Comparison of ENCODE assay signal across 15 mouse cellular contexts in the genomic region with DNA sequence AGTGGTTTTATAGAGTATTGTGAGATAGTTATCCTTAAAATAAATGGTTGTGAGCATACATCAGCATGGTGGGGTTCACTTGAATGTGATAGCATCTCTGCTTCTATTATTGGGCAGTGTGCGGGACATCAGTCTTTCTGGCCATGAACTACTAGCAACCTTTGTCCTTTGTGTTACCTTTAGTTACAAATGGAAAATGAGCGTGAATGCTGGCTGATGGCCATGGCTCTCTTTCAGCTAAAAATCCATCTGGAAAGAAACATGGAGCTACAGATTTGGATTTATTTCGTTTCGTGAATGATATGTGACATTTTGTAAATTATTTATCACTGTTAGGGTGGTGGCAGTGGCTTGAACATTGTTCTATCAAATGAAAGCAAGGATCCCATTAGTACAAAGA.
DNase-seq lines count a peak whose midpoint lies in the region; ATAC-seq and TF ChIP-seq lines count a peak whose summit lies in the region.
"Had no signal": no experiment of that assay in that cellular context is flagged by ENCODE, and none has a peak within 500 bp of the region (broad histone marks: within the 10 kb centered on the region; RNA-seq: fewer than 3 reads in every experiment).

No protein-coding gene starts in this region.

- no peak for DNase-seq in heart, adult 2 months
- no peak for DNase-seq in heart, embryonic 10.5 days (ENCODE audit: low spot score)
- peak; percentile 76 for DNase-seq in liver, adult 2 months (ENCODE audit: extremely low read depth, low read depth, low spot score)
- DNase-seq in liver: no peak
- DNase-seq: adrenal gland, postnatal 36 days; cerebellum, adult 11-12 months; kidney, adult 2 months; lung, postnatal 36 days had no signal

- WGBS in heart, adult 2 months: 28% methylated on average over 4 of the region's 4 CpGs
- WGBS in heart, embryonic 10.5 days: 83% methylated on average over 4 of the region's 4 CpGs
- WGBS in liver, adult 2 months: 10% methylated on average over 4 of the region's 4 CpGs
- WGBS in forebrain, embryonic 16.5 days: 10% methylated on average over 4 of the region's 4 CpGs
- 25% methylated on average over 4 of the region's 4 CpGs for WGBS in neural tube, embryonic 13.5 days
- 65% methylated on average over 4 of the region's 4 CpGs for WGBS in intestine, embryonic 15.5 days

- no peak for TF ChIP-seq EP300 in heart, adult 2 months (IDR thresholded peaks at IDR 0.05; ENCODE audit: insufficient read depth, low read depth, low read length)

- intact Hi-C loops in heart, adult 2 months (cut with DNase I): loop anchor here (5.0 kb wide), 1 partner anchor 70 kb away; no protein-coding TSS in a partner anchor

- H3K79me2 ChIP-seq in heart, adult 2 months (replicated peaks; ENCODE audit: control insufficient read depth, insufficient read depth, low read length): 0 out of 2 replicates have a peak, but pooled peaks cover 1% of the 10 kb centered on the region
- peaks cover 9% of the 10 kb centered on the region; the same call in 1 of the 2 replicates for H3K79me2 ChIP-seq in liver, adult 2 months (ENCODE audit: control insufficient read depth, insufficient read depth, low read length)

- H3K9ac ChIP-seq in heart, adult 2 months (ENCODE audit: low read depth, low read length): no peak overlapping the region
- no peak overlapping the region for H3K9ac ChIP-seq in liver, adult 2 months (ENCODE audit: low read depth, low read length)
- no peak overlapping the region for H3K9ac ChIP-seq in forebrain, embryonic 16.5 days (replicated peaks; ENCODE audit: low read depth, low read length)
- H3K9ac ChIP-seq in neural tube, embryonic 13.5 days: 0 out of 2 replicates have a peak overlapping the region, but pooled peaks have one; percentile 26
- H3K9ac ChIP-seq in intestine, embryonic 15.5 days: no peak overlapping the region
- H3K9ac ChIP-seq: heart, embryonic 12.5 days; liver, embryonic 15.5 days had no signal

- peaks cover 1% of the 10 kb centered on the region for H3K4me1 ChIP-seq in heart, adult 2 months (ENCODE audit: control insufficient read depth, insufficient read depth, low read length)
- H3K4me1 ChIP-seq in heart, embryonic 10.5 days: peaks cover 8% of the 10 kb centered on the region
- H3K4me1 ChIP-seq in liver, adult 2 months (ENCODE audit: control insufficient read depth, insufficient read depth, low read length): peaks cover 3% of the 10 kb centered on the region; the same call in 1 of the 2 replicates
- peaks cover 21% of the 10 kb centered on the region for H3K4me1 ChIP-seq in forebrain, embryonic 16.5 days (replicated peaks; ENCODE audit: control insufficient read depth, insufficient read depth, low read length)
- peaks cover 37% of the 10 kb centered on the region for H3K4me1 ChIP-seq in neural tube, embryonic 13.5 days (replicated peaks)
- peaks cover 3% of the 10 kb centered on the region; the same call in 1 of the 2 replicates for H3K4me1 ChIP-seq in intestine, embryonic 15.5 days (replicated peaks)

- H3K4me2 ChIP-seq in forebrain, embryonic 16.5 days (ENCODE audit: low read length): peak overlapping the region; percentile 26
- peak overlapping the region; percentile 20; the same call in 1 of the 2 replicates for H3K4me2 ChIP-seq in neural tube, embryonic 13.5 days
- no peak overlapping the region for H3K4me2 ChIP-seq in intestine, embryonic 15.5 days (replicated peaks)
- H3K4me2 ChIP-seq: heart, embryonic 12.5 days; liver, embryonic 15.5 days had no signal

- H3K27me3 ChIP-seq in heart, adult 2 months (ENCODE audit: control insufficient read depth, insufficient read depth, low read length): no peaks in the 10 kb centered on the region
- no peaks in the 10 kb centered on the region for H3K27me3 ChIP-seq in heart, embryonic 10.5 days (ENCODE audit: insufficient read depth, poor library complexity, severe bottlenecking)
- H3K27me3 ChIP-seq in liver, adult 2 months (ENCODE audit: control insufficient read depth, insufficient read depth, low read length): no peaks in the 10 kb centered on the region
- no peaks in the 10 kb centered on the region for H3K27me3 ChIP-seq in forebrain, embryonic 16.5 days (replicated peaks; ENCODE audit: control insufficient read depth, insufficient read depth, low read length)
- H3K27me3 ChIP-seq in neural tube, embryonic 13.5 days: no peaks in the 10 kb centered on the region
- H3K27me3 ChIP-seq in intestine, embryonic 15.5 days (replicated peaks): no peaks in the 10 kb centered on the region
- H3K27me3 ChIP-seq: heart, embryonic 12.5 days; liver, embryonic 15.5 days had no signal

- peaks cover 6% of the 10 kb centered on the region for H3K36me3 ChIP-seq in heart, adult 2 months (ENCODE audit: control insufficient read depth, insufficient read depth, low read length)
- H3K36me3 ChIP-seq in heart, embryonic 10.5 days: no peaks in the 10 kb centered on the region
- H3K36me3 ChIP-seq in liver, adult 2 months (ENCODE audit: control insufficient read depth, insufficient read depth, low read length): no peaks in the 10 kb centered on the region
- no peaks in the 10 kb centered on the region for H3K36me3 ChIP-seq in forebrain, embryonic 16.5 days (ENCODE audit: control insufficient read depth, insufficient read depth)
- no peaks in the 10 kb centered on the region for H3K36me3 ChIP-seq in neural tube, embryonic 13.5 days
- H3K36me3 ChIP-seq in intestine, embryonic 15.5 days: no peaks in the 10 kb centered on the region
- H3K36me3 ChIP-seq: liver, embryonic 15.5 days had no signal

- no peak for TF ChIP-seq POLR2A in heart, adult 2 months (IDR thresholded peaks at IDR 0.05; ENCODE audit: insufficient read depth, low read depth, low read length)
- TF ChIP-seq POLR2A in liver, adult 2 months (IDR thresholded peaks at IDR 0.05; ENCODE audit: extremely low read depth, insufficient read depth, low read length): no peak

- TF ChIP-seq CTCF in heart, adult 2 months (IDR thresholded peaks at IDR 0.05): no peak
- TF ChIP-seq CTCF in liver, adult 2 months (IDR thresholded peaks at IDR 0.05; ENCODE audit: low read depth, low read length): no peak

- no peak for ATAC-seq in forebrain, embryonic 16.5 days
- ATAC-seq in neural tube, embryonic 13.5 days (ENCODE audit: low read depth): no peak
- ATAC-seq in intestine, embryonic 15.5 days: no peak
- no peak for ATAC-seq in megakaryocyte-erythroid progenitor cell, adult 5-6 weeks (replicated peaks; ENCODE audit: low FRiP score, low TSS enrichment, poor library complexity, severe bottlenecking)

- H3K9me3 ChIP-seq in heart, embryonic 10.5 days: no peaks in the 10 kb centered on the region
- no peaks in the 10 kb centered on the region for H3K9me3 ChIP-seq in forebrain, embryonic 16.5 days (ENCODE audit: control insufficient read depth, low read length)
- no peaks in the 10 kb centered on the region for H3K9me3 ChIP-seq in neural tube, embryonic 13.5 days
- H3K9me3 ChIP-seq in intestine, embryonic 15.5 days: no peaks in the 10 kb centered on the region
- H3K9me3 ChIP-seq: heart, embryonic 12.5 days; liver, embryonic 15.5 days had no signal

- peak overlapping the region; percentile 8; the same call in 1 of the 2 replicates for H3K27ac ChIP-seq in heart, adult 2 months
- H3K27ac ChIP-seq in heart, embryonic 10.5 days: no peak overlapping the region
- H3K27ac ChIP-seq in liver, adult 2 months (replicated peaks; ENCODE audit: insufficient read depth, low read depth, low read length): no peak overlapping the region
- peak overlapping the region; percentile 85 for H3K27ac ChIP-seq in forebrain, embryonic 16.5 days (ENCODE audit: low read length)
- H3K27ac ChIP-seq in neural tube, embryonic 13.5 days (replicated peaks): peak overlapping the region; percentile 86
- no peak overlapping the region for H3K27ac ChIP-seq in intestine, embryonic 15.5 days
- H3K27ac ChIP-seq: liver, embryonic 15.5 days had no signal

- H3K4me3 ChIP-seq in heart, adult 2 months: no peak overlapping the region
- H3K4me3 ChIP-seq in heart, embryonic 10.5 days: no peak overlapping the region
- no peak overlapping the region for H3K4me3 ChIP-seq in liver, adult 2 months (ENCODE audit: insufficient read depth, low read depth, low read length)
- no peak overlapping the region for H3K4me3 ChIP-seq in forebrain, embryonic 16.5 days (replicated peaks; ENCODE audit: low read length)
- no peak overlapping the region for H3K4me3 ChIP-seq in neural tube, embryonic 13.5 days
- no peak overlapping the region for H3K4me3 ChIP-seq in intestine, embryonic 15.5 days (replicated peaks)
- H3K4me3 ChIP-seq: heart, embryonic 12.5 days; liver, embryonic 15.5 days; myocyte had no signal

Comparison
In these comparisons a context has a peak if more than half of its experiments do, and no peak if none do; other contexts are left out.
1. H3K27ac ChIP-seq: peak in heart, adult 2 months (single experiment), forebrain, embryonic 16.5 days (single experiment) and neural tube, embryonic 13.5 days (single experiment); none in heart, embryonic 10.5 days (single experiment), liver, adult 2 months (single experiment) and intestine, embryonic 15.5 days (single experiment).